Mouse (Mus musculus) lung, embryonic 16.5 days (tissue): ENCODE results near the gene Foxp1. TPM values are rescaled to one million over a fixed set of nuclear protein-coding genes. Genes with fewer than 3 reads are reported as not detected.

ENCODE experiments used
- ATAC-seq: fragments of 200-750 bp; cut with Nextera tagmentation; 2 replicates; pipeline ENCODE4 v1.8.0; 2017; ENCODE audit warnings: low read depth, mild to moderate bottlenecking, moderate library complexity
- H3K27ac ChIP-seq: fragments of 300-500 bp; sonication (generic); 2 replicates; pipeline ENCODE4 v1.5.1; 2014; ENCODE audit warnings: mild to moderate bottlenecking, control low read depth, low read length
- H3K27me3 ChIP-seq: fragments of 300-500 bp; sonication (generic); 2 replicates; pipeline ENCODE4 v1.6.1; 2014; ENCODE audit warnings: low read depth, low read length, mixed read lengths; ENCODE audit not compliant: control insufficient read depth, insufficient read depth
- H3K36me3 ChIP-seq: fragments of 300-500 bp; sonication (generic); 2 replicates; pipeline ENCODE4 v1.6.1; 2014; ENCODE audit warnings: low read length; ENCODE audit not compliant: control insufficient read depth, insufficient read depth
- H3K4me1 ChIP-seq: fragments of 300-500 bp; sonication (generic); replicated peaks from 2 replicates; pipeline ENCODE4 v1.6.1; 2014; ENCODE audit warnings: low read length, mixed read lengths; ENCODE audit not compliant: control insufficient read depth, insufficient read depth
- H3K4me2 ChIP-seq: fragments of 300-500 bp; sonication (generic); 2 replicates; pipeline ENCODE4 v1.6.1; 2014; ENCODE audit warnings: low read depth, low read length, control low read depth
- H3K4me3 ChIP-seq: fragments of 300-500 bp; sonication (generic); 2 replicates; pipeline ENCODE4 v1.5.1; 2014; ENCODE audit warnings: mild to moderate bottlenecking, low read length, control low read depth
- H3K9ac ChIP-seq: fragments of 300-500 bp; sonication (generic); 2 replicates; pipeline ENCODE4 v1.6.1; 2014; ENCODE audit warnings: low read length, control low read depth
- H3K9me3 ChIP-seq: fragments of 300-500 bp; sonication (generic); 2 replicates; pipeline ENCODE4 v1.6.1; 2016; ENCODE audit warnings: low read length; ENCODE audit not compliant: control insufficient read depth
- WGBS: fragments of 180-500 bp; shearing (Covaris S2); extraction: QIAGEN DNeasy Blood & Tissue Kit; methylation state at CpG from one replicate; pipeline ENCODE4 v1.1.7; 2014; 5-methylcytosine and 5-hydroxymethylcytosine counted together
- polyA plus RNA-seq: library from polyadenylated mRNA; unstranded; fragments of >200 nt; fragmentation: Nextera tagmentation; extraction: Ambion mirVana; gene quantifications from 2 replicates; pipeline ENCODE4 v1.2.1, GENCODE M21; 2015

The Foxp1 gene
- polyA plus RNA-seq, 1 experiment from 2014 or later: 116 TPM

GRCm38 (mm10) chr6:99271741-99272140, 250.8 kb downstream of the Foxp1 start:
- 71% methylated on average over 7 of the region's 7 CpGs for WGBS
- H3K9ac ChIP-seq: no peak overlapping the region
- H3K4me2 ChIP-seq: no peak overlapping the region
- H3K4me3 ChIP-seq: no peak overlapping the region
- ATAC-seq: no peak
- H3K27me3 ChIP-seq: no peaks in the 10 kb centered on the region
- H3K9me3 ChIP-seq: no peaks in the 10 kb centered on the region
- H3K36me3 ChIP-seq: no peaks in the 10 kb centered on the region
- H3K27ac ChIP-seq: no peak overlapping the region
- peaks cover 21% of the 10 kb centered on the region for H3K4me1 ChIP-seq

DNA sequence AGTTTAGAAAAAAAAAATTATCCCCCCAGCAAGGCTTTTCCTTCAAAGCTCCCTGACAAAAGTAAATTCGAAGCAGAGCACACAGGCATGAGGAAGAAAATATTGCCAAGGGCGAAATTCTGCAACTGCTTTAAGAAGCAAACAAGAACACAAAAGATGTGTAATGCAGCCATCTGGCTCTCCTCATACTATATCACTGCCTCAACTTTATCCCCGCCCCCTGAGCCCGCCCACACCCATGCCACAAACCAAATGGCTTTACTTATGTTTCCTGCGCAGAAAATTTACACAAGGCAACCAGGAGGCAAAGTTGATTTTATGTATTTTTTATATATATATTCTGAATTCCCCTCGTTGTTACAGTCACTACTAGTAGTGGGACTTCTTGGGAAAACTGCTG, 252.6 kb downstream of the Foxp1 start:
- no peaks in the 10 kb centered on the region for H3K36me3 ChIP-seq
- H3K27ac ChIP-seq: no peak overlapping the region
- H3K4me2 ChIP-seq: no peak overlapping the region
- H3K4me1 ChIP-seq: peaks cover 23% of the 10 kb centered on the region
- H3K9me3 ChIP-seq: no peaks in the 10 kb centered on the region
- no peak overlapping the region for H3K9ac ChIP-seq
- H3K4me3 ChIP-seq: no peak overlapping the region
- H3K27me3 ChIP-seq: no peaks in the 10 kb centered on the region
- ATAC-seq: no peak
- 54% methylated on average over 6 of the region's 6 CpGs for WGBS

DNA sequence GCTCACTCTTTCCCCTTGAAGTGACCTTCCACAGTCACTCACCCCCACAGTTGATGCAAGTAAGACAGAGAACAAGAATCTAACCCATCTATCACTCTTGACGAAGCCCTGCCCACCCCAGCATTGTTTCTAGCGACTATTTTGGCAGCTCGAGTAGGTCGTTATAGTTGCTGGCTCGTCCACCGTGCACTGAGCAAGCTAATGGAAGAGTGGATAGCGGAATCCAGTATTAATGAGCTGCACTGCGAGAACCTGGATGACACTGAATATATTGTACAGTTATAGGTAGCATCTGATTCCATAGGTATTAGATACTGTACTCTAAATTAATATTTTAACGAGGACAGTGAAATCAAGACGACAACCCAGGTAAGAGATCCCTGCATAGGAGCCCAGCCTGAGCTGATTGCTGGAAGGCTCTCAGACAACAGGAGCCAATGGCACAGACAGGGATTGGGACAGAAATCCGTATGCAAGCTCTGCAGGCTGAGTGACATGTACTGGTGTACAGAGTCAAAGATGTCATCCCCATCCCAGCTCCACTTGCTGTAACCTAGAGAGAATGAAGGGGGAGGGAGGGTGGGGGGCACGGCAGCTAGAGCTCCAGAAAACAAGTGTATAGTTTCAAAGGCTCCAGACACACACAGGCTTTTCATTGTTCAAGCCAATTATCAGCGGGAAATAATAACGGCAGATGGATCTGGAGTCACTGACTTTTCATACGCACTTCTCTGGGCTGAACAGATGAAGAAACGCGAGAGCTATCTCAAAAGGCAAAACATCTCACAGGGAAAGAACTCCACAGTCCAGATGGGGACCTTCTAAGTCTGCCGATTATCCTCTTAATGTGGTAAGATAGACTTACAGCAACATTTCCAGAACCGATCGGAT, 254.1 kb downstream of the Foxp1 start:
- 55% methylated on average over 20 of the region's 20 CpGs for WGBS
- Histone ChIP-seq H3K9ac (no peak overlapping the region), H3K27me3 (no peaks in the 10 kb centered on the region), H3K4me3 (no peak overlapping the region), H3K9me3 (no peaks in the 10 kb centered on the region), H3K36me3 (no peaks in the 10 kb centered on the region), H3K4me1 (peaks cover 25% of the 10 kb centered on the region), H3K27ac (no peak overlapping the region), H3K4me2 (no peak overlapping the region)
- no peak for ATAC-seq

DNA sequence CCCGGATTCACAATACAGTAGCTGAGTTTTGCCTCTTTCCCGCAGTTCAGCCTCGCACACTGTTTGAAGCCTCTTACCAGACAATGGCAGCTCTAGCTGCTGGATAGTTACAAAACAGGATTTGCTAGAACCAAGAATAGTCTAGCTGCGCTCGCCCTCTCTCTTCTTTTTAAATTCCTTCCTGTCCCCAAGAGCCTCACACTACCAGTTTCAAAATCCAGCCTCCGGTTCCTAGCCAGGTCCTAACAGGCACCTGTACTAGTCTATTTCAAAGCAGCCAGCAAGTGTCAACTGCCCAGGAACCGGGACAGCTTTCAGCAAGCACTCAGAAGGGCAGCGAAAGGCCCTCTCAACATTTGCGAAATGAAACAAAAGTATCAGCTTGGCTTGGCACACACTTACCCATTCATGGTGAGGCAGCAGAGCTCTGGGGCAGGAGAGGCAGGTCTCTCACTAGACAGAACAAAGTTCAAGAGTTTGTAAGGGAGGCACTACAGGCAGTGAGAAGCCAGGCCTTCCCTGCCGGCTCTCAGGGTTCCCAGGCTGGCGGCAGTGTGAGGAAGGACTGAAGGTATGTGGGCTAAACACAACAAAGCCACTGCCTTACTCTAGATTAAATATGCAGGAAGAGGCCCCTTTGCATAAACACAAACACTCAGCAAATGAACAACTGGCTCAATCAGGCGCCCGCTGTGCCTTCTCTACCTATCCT, 256.4 kb downstream of the Foxp1 start:
- peak overlapping the region; percentile 51 for H3K9ac ChIP-seq
- peak; percentile 90 for ATAC-seq
- peak overlapping the region; percentile 50 for H3K4me2 ChIP-seq
- H3K27me3 ChIP-seq: no peaks in the 10 kb centered on the region
- H3K27ac ChIP-seq: peak overlapping the region; percentile 90
- peak overlapping the region; percentile 37 for H3K4me3 ChIP-seq
- H3K36me3 ChIP-seq: no peaks in the 10 kb centered on the region
- whole genome bisulfite sequencing: 25% methylated on average over 13 of the region's 13 CpGs
- no peaks in the 10 kb centered on the region for H3K9me3 ChIP-seq
- H3K4me1 ChIP-seq: peaks cover 29% of the 10 kb centered on the region

DNA sequence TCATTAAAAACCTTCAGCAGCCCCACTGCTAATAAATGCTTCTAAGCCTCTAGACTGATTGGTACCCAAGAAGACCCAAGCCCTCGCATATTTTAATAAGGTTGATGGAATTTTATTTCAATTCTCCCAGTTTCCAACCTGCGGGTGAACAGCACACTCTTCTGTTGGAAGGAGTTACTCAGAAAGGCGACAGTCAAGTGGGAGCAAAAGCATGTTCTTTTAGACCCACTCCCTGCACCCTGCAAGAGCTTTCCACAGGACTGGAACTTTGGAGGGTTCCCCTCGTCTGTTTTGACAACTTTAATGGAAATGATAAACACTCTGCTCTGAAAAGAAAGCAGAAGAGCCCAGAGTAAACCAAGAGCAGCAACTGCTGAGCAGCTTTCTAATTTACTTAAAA, 257.3 kb downstream of the Foxp1 start:
- H3K9ac ChIP-seq: peak overlapping the region; percentile 51
- H3K9me3 ChIP-seq: no peaks in the 10 kb centered on the region
- H3K27ac ChIP-seq: peak overlapping the region; percentile 90
- no peaks in the 10 kb centered on the region for H3K36me3 ChIP-seq
- H3K4me1 ChIP-seq: peaks cover 29% of the 10 kb centered on the region
- peak overlapping the region; percentile 50 for H3K4me2 ChIP-seq
- peak overlapping the region; percentile 37 for H3K4me3 ChIP-seq
- no peaks in the 10 kb centered on the region for H3K27me3 ChIP-seq
- 27% methylated on average over 4 of the region's 4 CpGs for WGBS
- no peak for ATAC-seq

GRCm38 (mm10) chr6:99264192-99265093, 258.1 kb downstream of the Foxp1 start:
- ATAC-seq: 0 out of 2 replicates have a peak, but pooled peaks have one; percentile 32
- Histone ChIP-seq H3K27ac (peak overlapping the region; percentile 44), H3K36me3 (no peaks in the 10 kb centered on the region), H3K9ac (no peak overlapping the region), H3K27me3 (no peaks in the 10 kb centered on the region), H3K4me1 (peaks cover 29% of the 10 kb centered on the region), H3K9me3 (no peaks in the 10 kb centered on the region), H3K4me3 (peak overlapping the region; percentile 13; the same call in 1 of the 2 replicates), H3K4me2 (peak overlapping the region; percentile 44)
- WGBS: 28% methylated on average over 13 of the region's 13 CpGs

DNA sequence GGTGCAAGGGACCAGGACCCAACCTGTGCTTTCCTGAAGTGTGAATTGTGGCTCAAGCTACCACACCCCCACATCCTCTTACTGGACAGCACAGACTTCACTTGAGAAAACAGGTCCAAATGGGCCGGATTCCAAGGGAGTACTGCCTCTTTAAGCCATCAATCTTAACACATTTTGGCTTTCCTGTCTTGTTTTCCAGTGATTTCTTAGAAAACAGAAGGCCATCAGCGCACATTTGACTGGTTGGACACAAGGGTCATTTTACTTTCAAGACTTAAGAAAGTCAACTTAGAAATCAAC, 258.7 kb downstream of the Foxp1 start:
- ATAC-seq: no peak
- peak overlapping the region; percentile 38; the same call in 1 of the 2 replicates for H3K27ac ChIP-seq
- H3K4me3 ChIP-seq: no peak overlapping the region
- H3K36me3 ChIP-seq: no peaks in the 10 kb centered on the region
- no peak overlapping the region for H3K9ac ChIP-seq
- H3K27me3 ChIP-seq: no peaks in the 10 kb centered on the region
- 32% methylated on average over 2 of the region's 2 CpGs for WGBS
- H3K4me2 ChIP-seq: peak overlapping the region; percentile 44
- H3K9me3 ChIP-seq: no peaks in the 10 kb centered on the region
- H3K4me1 ChIP-seq: peaks cover 29% of the 10 kb centered on the region

- no peak for ATAC-seq
- no peaks in the 10 kb centered on the region for H3K9me3 ChIP-seq
- no peaks in the 10 kb centered on the region for H3K36me3 ChIP-seq
- no peak overlapping the region for H3K4me3 ChIP-seq
- H3K4me2 ChIP-seq: peak overlapping the region; percentile 44
- H3K27ac ChIP-seq: no peak overlapping the region
- H3K9ac ChIP-seq: no peak overlapping the region
- 26% methylated on average over 11 of the region's 12 CpGs for WGBS
- H3K4me1 ChIP-seq: peaks cover 27% of the 10 kb centered on the region
- no peaks in the 10 kb centered on the region for H3K27me3 ChIP-seq
Observed at GRCm38 (mm10) chr6:99263061-99263885, 259.2 kb downstream of the Foxp1 start.
